Mouse (Mus musculus): ENCODE results near the gene Slc6a9. TPM values are rescaled to one million over a fixed set of nuclear protein-coding genes. Genes with fewer than 3 reads are reported as not detected.

The Slc6a9 gene
- total and polyA plus RNA-seq, 2 experiments from 2014 or later: 33.7 to 35.0 TPM

GRCm38 (mm10) chr4:117890750-117891149 lies 56.4 kb downstream of the Slc6a9 start:
- H3K4me1 ChIP-seq (ENCODE audit: insufficient read depth): peaks cover 12% of the 10 kb centered on the region
- DNase-seq (no peak), ATAC-seq (no peak)
- H3K36me3 ChIP-seq (ENCODE audit: insufficient read depth): peaks cover 28% of the 10 kb centered on the region
- no peaks in the 10 kb centered on the region for H3K27me3 ChIP-seq (ENCODE audit: insufficient read depth, low read length)
- WGBS: 67% methylated on average over 8 of the region's 8 CpGs
- no peaks in the 10 kb centered on the region for H3K9me3 ChIP-seq (ENCODE audit: low read length)
- TF ChIP-seq CTCF (IDR thresholded peaks at IDR 0.05; ENCODE audit: low read depth): no peak
- H3K9ac ChIP-seq: no peak overlapping the region
- peak overlapping the region; percentile 94 for H3K4me2 ChIP-seq (ENCODE audit: low read depth)
- H3K27ac ChIP-seq (ENCODE audit: low read depth, low read length): no peak overlapping the region
- no peak overlapping the region for H3K4me3 ChIP-seq (ENCODE audit: low read depth, low read length)

GRCm38 (mm10) chr4:117891738-117892161 lies 57.4 kb downstream of the Slc6a9 start, which contains the start of gene Dph2:
Gene Dph2 (minus strand): TSS chr4:117892032.
- peak; percentile 93 for DNase-seq
- 0 out of 2 replicates have a peak, but pooled peaks cover 6% of the 10 kb centered on the region for H3K4me1 ChIP-seq (ENCODE audit: insufficient read depth)
- no peaks in the 10 kb centered on the region for H3K9me3 ChIP-seq (ENCODE audit: low read length)
- H3K27me3 ChIP-seq (ENCODE audit: insufficient read depth, low read length): no peaks in the 10 kb centered on the region
- no peak for TF ChIP-seq CTCF (IDR thresholded peaks at IDR 0.05; ENCODE audit: low read depth)
- peaks cover 38% of the 10 kb centered on the region for H3K36me3 ChIP-seq (ENCODE audit: insufficient read depth)
- H3K4me3 ChIP-seq (ENCODE audit: low read depth, low read length): peak within 1 kb of the TSS; percentile 72
- WGBS: under 1% methylated on average over 21 of the region's 21 CpGs
- peak; percentile 93 for ATAC-seq
- H3K9ac ChIP-seq: peak within 1 kb of the TSS; percentile 57
- H3K4me2 ChIP-seq (ENCODE audit: low read depth): peak within 1 kb of the TSS; percentile 94
- no peak within 1 kb of the TSS for H3K27ac ChIP-seq (ENCODE audit: low read depth, low read length)

- Histone ChIP-seq H3K36me3 (ENCODE audit: insufficient read depth) (peaks cover 52% of the 10 kb centered on the region), H3K4me2 (ENCODE audit: low read depth) (no peak overlapping the region), H3K4me3 (ENCODE audit: low read depth, low read length) (no peak overlapping the region), H3K27ac (ENCODE audit: low read depth, low read length) (no peak overlapping the region), H3K9me3 (ENCODE audit: low read length) (no peaks in the 10 kb centered on the region), H3K4me1 (ENCODE audit: insufficient read depth) (0 out of 2 replicates have a peak, but pooled peaks cover 6% of the 10 kb centered on the region), H3K9ac (no peak overlapping the region), H3K27me3 (ENCODE audit: insufficient read depth, low read length) (no peaks in the 10 kb centered on the region)
- WGBS: 31% methylated on average over 9 of the region's 9 CpGs
- ATAC-seq (no peak), DNase-seq (no peak)
- TF ChIP-seq CTCF (IDR thresholded peaks at IDR 0.05; ENCODE audit: low read depth): no peak
Observed at GRCm38 (mm10) chr4:117893376-117893775, 59.1 kb downstream of the Slc6a9 start.

GRCm38 (mm10) chr4:117894601-117895000 lies 60.3 kb downstream of the Slc6a9 start:
- peaks cover 57% of the 10 kb centered on the region for H3K36me3 ChIP-seq (ENCODE audit: insufficient read depth)
- no peaks in the 10 kb centered on the region for H3K9me3 ChIP-seq (ENCODE audit: low read length)
- no peak for TF ChIP-seq CTCF (IDR thresholded peaks at IDR 0.05; ENCODE audit: low read depth)
- ATAC-seq: no peak
- 0 out of 2 replicates have a peak, but pooled peaks cover 6% of the 10 kb centered on the region for H3K4me1 ChIP-seq (ENCODE audit: insufficient read depth)
- 94% methylated on average over 8 of the region's 8 CpGs for WGBS
- no peaks in the 10 kb centered on the region for H3K27me3 ChIP-seq (ENCODE audit: insufficient read depth, low read length)
- no peak overlapping the region for H3K4me2 ChIP-seq (ENCODE audit: low read depth)
- H3K4me3 ChIP-seq (ENCODE audit: low read depth, low read length): no peak overlapping the region
- no peak overlapping the region for H3K9ac ChIP-seq
- H3K27ac ChIP-seq (ENCODE audit: low read depth, low read length): no peak overlapping the region
- no peak for DNase-seq

GRCm38 (mm10) chr4:117895339-117895738 lies 61.0 kb downstream of the Slc6a9 start:
- no peak overlapping the region for H3K4me3 ChIP-seq (ENCODE audit: low read depth, low read length)
- WGBS: 84% methylated on average over 7 of the region's 7 CpGs
- TF ChIP-seq CTCF (IDR thresholded peaks at IDR 0.05; ENCODE audit: low read depth): no peak
- H3K27me3 ChIP-seq (ENCODE audit: insufficient read depth, low read length): no peaks in the 10 kb centered on the region
- H3K27ac ChIP-seq (ENCODE audit: low read depth, low read length): no peak overlapping the region
- H3K4me2 ChIP-seq (ENCODE audit: low read depth): no peak overlapping the region
- no peaks in the 10 kb centered on the region for H3K9me3 ChIP-seq (ENCODE audit: low read length)
- DNase-seq: no peak
- ATAC-seq: no peak
- no peak overlapping the region for H3K9ac ChIP-seq
- peaks cover 64% of the 10 kb centered on the region for H3K36me3 ChIP-seq (ENCODE audit: insufficient read depth)
- 0 out of 2 replicates have a peak, but pooled peaks cover 6% of the 10 kb centered on the region for H3K4me1 ChIP-seq (ENCODE audit: insufficient read depth)

GRCm38 (mm10) chr4:117896031-117896430 lies 61.7 kb downstream of the Slc6a9 start:
- no peak overlapping the region for H3K4me2 ChIP-seq (ENCODE audit: low read depth)
- WGBS: 98% methylated on average over 6 of the region's 6 CpGs
- H3K27me3 ChIP-seq (ENCODE audit: insufficient read depth, low read length): no peaks in the 10 kb centered on the region
- H3K9me3 ChIP-seq (ENCODE audit: low read length): no peaks in the 10 kb centered on the region
- DNase-seq: no peak
- no peak for TF ChIP-seq CTCF (IDR thresholded peaks at IDR 0.05; ENCODE audit: low read depth)
- no peak overlapping the region for H3K27ac ChIP-seq (ENCODE audit: low read depth, low read length)
- peaks cover 70% of the 10 kb centered on the region for H3K36me3 ChIP-seq (ENCODE audit: insufficient read depth)
- H3K4me1 ChIP-seq (ENCODE audit: insufficient read depth): 0 out of 2 replicates have a peak, but pooled peaks cover 5% of the 10 kb centered on the region
- H3K4me3 ChIP-seq (ENCODE audit: low read depth, low read length): no peak overlapping the region
- no peak overlapping the region for H3K9ac ChIP-seq
- ATAC-seq: no peak

- H3K9ac ChIP-seq: no peak overlapping the region
- H3K4me2 ChIP-seq (ENCODE audit: low read depth): no peak overlapping the region
- H3K27ac ChIP-seq (ENCODE audit: low read depth, low read length): no peak overlapping the region
- 90% methylated on average over 3 of the region's 3 CpGs for WGBS
- no peak for TF ChIP-seq CTCF (IDR thresholded peaks at IDR 0.05; ENCODE audit: low read depth)
- H3K9me3 ChIP-seq (ENCODE audit: low read length): no peaks in the 10 kb centered on the region
- DNase-seq: no peak
- H3K36me3 ChIP-seq (ENCODE audit: insufficient read depth): peaks cover 91% of the 10 kb centered on the region
- no peaks in the 10 kb centered on the region for H3K4me1 ChIP-seq (ENCODE audit: insufficient read depth)
- ATAC-seq: no peak
- no peak overlapping the region for H3K4me3 ChIP-seq (ENCODE audit: low read depth, low read length)
- H3K27me3 ChIP-seq (ENCODE audit: insufficient read depth, low read length): no peaks in the 10 kb centered on the region
Observed at GRCm38 (mm10) chr4:117898111-117898510, 63.8 kb downstream of the Slc6a9 start.
